Mouse (Mus musculus): ENCODE measurements at regions not wholly inside any gene's neighbourhood (a gene's known extent, or its start where the extent isn't known, plus 50 kb on each side); places are given as distances from the start of the nearest gene placed in this dataset.
A peak's percentile ranks its signal among the peaks of the same experiment; 100 is the strongest.
"Not testable (repeated sequence)": the region's sequence is repeated elsewhere in the genome, so short reads cannot be mapped to it uniquely, and the experiment has no call there.

- no peaks in the 10 kb centered on the region for H3K27me3 ChIP-seq (ENCODE audit: control insufficient read depth, insufficient read depth, low read length)
- H3K4me1 ChIP-seq (ENCODE audit: control insufficient read depth, insufficient read depth) = peaks cover 14% of the 10 kb centered on the region
- H3K9ac ChIP-seq (replicated peaks; ENCODE audit: low read depth, low read length) = peak overlapping the region; percentile 9; the same call in 1 of the 2 replicates
- WGBS = 5% methylated on average over 25 of the region's 25 CpGs
- peak; percentile 93 for ATAC-seq (ENCODE audit: insufficient read depth, low read depth)
- H3K36me3 ChIP-seq (replicated peaks; ENCODE audit: control insufficient read depth, insufficient read depth, low read length) = no peaks in the 10 kb centered on the region
- 0 out of 2 replicates have a peak, but pooled peaks cover 3% of the 10 kb centered on the region for H3K9me3 ChIP-seq (replicated peaks; ENCODE audit: control insufficient read depth, low read length)
- TF ChIP-seq EP300 (IDR thresholded peaks at IDR 0.05; ENCODE audit: low read depth) = peak; percentile 76; the same call in 1 of the 2 replicates
- TF ChIP-seq CTCF (IDR thresholded peaks at IDR 0.05; ENCODE audit: low read depth) = no peak
- peak; percentile 83 for DNase-seq (ENCODE audit: low spot score)
- H3K27ac ChIP-seq (ENCODE audit: low read depth) = peak overlapping the region; percentile 88
- peak overlapping the region; percentile 38 for H3K4me2 ChIP-seq (ENCODE audit: low read depth, low read length)
- H3K4me3 ChIP-seq (ENCODE audit: low read depth, low read length) = no peak overlapping the region
Observed at GRCm38 (mm10) chr17:31766779-31767697, 88.6 kb downstream of the Sik1 start.

DNA sequence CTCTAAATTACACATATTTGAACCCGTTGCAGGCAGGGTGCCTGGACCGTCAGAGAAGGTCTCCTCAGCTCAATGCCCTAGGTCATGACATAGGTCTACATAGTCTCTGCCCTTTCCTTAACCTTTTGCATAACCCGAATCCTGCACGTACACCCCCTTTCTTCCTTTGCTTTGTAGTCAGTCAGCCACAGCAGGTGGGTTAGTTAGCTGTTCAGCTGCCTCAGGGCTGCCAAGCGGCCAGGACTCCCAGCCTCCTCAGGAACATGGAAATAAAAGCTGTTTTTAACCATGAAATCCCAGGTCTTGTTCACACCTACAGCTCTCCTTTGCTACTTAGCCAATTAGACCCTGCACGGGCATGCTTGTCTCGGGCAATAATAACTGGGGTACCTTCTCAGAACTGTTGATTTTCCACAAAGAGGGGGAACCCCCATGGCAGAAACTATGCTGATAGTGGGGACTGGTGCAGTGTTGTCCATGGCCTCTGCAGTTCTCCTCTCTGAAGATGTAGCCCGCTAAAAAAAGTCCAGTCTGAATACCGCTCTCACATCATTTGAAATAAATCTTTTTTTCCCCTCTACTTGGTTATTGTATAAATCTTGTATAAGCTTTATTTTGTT is 83.3 kb downstream of the Sik1 start:
- Histone ChIP-seq H3K4me1 (ENCODE audit: control insufficient read depth, insufficient read depth) (peaks cover 12% of the 10 kb centered on the region), H3K27me3 (ENCODE audit: control insufficient read depth, insufficient read depth, low read length) (no peaks in the 10 kb centered on the region), H3K9ac (replicated peaks; ENCODE audit: low read depth, low read length) (no peak overlapping the region), H3K9me3 (replicated peaks; ENCODE audit: control insufficient read depth, low read length) (0 out of 2 replicates have a peak, but pooled peaks cover 3% of the 10 kb centered on the region), H3K36me3 (replicated peaks; ENCODE audit: control insufficient read depth, insufficient read depth, low read length) (no peaks in the 10 kb centered on the region), H3K4me3 (ENCODE audit: low read depth, low read length) (no peak overlapping the region), H3K27ac (ENCODE audit: low read depth) (no peak overlapping the region), H3K4me2 (ENCODE audit: low read depth, low read length) (no peak overlapping the region)
- DNase-seq (ENCODE audit: low spot score) (no peak), ATAC-seq (ENCODE audit: insufficient read depth, low read depth) (no peak)
- WGBS = 80% methylated on average over 9 of the region's 9 CpGs
- no peak for TF ChIP-seq CTCF (IDR thresholded peaks at IDR 0.05; ENCODE audit: low read depth)
- TF ChIP-seq EP300 (IDR thresholded peaks at IDR 0.05; ENCODE audit: low read depth) = no peak

DNA sequence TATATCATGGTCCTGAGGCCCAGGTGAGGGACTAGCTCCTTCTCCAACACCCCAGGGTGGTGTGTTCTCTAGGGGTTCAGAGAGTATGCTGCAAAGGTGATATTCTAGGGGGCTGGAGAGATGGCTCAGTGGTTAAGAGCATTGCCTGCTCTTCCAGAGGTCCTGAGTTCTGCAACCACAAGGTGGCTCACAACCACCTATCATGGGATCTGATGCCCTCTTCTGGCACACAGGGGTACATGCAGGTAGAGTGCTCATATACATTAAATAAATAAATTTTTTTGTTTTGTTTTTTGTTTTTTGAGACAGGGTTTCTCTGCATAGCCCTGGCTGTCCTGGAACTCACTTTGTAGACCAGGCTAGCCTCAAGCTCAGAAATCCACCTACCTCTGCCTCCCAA is 81.7 kb downstream of the Sik1 start:
- not testable (repeated sequence) for H3K9me3 ChIP-seq (replicated peaks; ENCODE audit: control insufficient read depth, low read length); H3K9ac ChIP-seq (replicated peaks; ENCODE audit: low read depth, low read length); DNase-seq (ENCODE audit: low spot score); ATAC-seq (ENCODE audit: insufficient read depth, low read depth); H3K27me3 ChIP-seq (ENCODE audit: control insufficient read depth, insufficient read depth, low read length); H3K4me2 ChIP-seq (ENCODE audit: low read depth, low read length); H3K4me3 ChIP-seq (ENCODE audit: low read depth, low read length); H3K27ac ChIP-seq (ENCODE audit: low read depth); H3K36me3 ChIP-seq (replicated peaks; ENCODE audit: control insufficient read depth, insufficient read depth, low read length)
- peaks cover 13% of the 10 kb centered on the region for H3K4me1 ChIP-seq (ENCODE audit: control insufficient read depth, insufficient read depth)
- TF ChIP-seq CTCF (IDR thresholded peaks at IDR 0.05; ENCODE audit: low read depth) = peak; percentile 42

DNA sequence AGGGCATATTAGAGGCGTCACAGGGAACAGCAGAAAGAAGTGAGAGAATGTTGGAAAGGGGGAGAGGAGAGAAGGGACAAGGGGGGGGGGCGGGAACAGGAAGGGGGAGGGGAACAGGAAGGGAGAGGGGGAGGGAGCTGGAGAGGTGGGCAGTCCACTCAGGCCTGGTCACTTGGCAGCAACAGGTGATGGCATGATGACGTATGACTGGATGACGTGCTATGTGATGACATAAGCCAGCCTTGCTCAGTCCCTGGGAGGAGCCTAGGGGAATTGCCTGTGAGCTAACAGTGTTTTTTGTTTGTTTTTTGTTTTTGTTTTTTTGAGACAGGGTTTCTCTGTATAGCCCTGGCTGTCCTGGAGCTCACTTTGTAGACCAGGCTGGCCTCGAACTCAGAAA is 80.6 kb downstream of the Sik1 start:
- H3K27ac ChIP-seq (ENCODE audit: low read depth) = no peak overlapping the region
- ATAC-seq (ENCODE audit: insufficient read depth, low read depth) (no peak), DNase-seq (ENCODE audit: low spot score) (no peak)
- TF ChIP-seq CTCF (IDR thresholded peaks at IDR 0.05; ENCODE audit: low read depth) (no peak), EP300 (IDR thresholded peaks at IDR 0.05; ENCODE audit: low read depth) (no peak)
- 0 out of 2 replicates have a peak, but pooled peaks cover 3% of the 10 kb centered on the region for H3K9me3 ChIP-seq (replicated peaks; ENCODE audit: control insufficient read depth, low read length)
- H3K9ac ChIP-seq (replicated peaks; ENCODE audit: low read depth, low read length) = no peak overlapping the region
- 74% methylated on average over 4 of the region's 5 CpGs for WGBS
- H3K4me2 ChIP-seq (ENCODE audit: low read depth, low read length) = no peak overlapping the region
- no peaks in the 10 kb centered on the region for H3K27me3 ChIP-seq (ENCODE audit: control insufficient read depth, insufficient read depth, low read length)
- H3K36me3 ChIP-seq (replicated peaks; ENCODE audit: control insufficient read depth, insufficient read depth, low read length) = no peaks in the 10 kb centered on the region
- H3K4me3 ChIP-seq (ENCODE audit: low read depth, low read length) = no peak overlapping the region
- H3K4me1 ChIP-seq (ENCODE audit: control insufficient read depth, insufficient read depth) = peaks cover 13% of the 10 kb centered on the region

DNA sequence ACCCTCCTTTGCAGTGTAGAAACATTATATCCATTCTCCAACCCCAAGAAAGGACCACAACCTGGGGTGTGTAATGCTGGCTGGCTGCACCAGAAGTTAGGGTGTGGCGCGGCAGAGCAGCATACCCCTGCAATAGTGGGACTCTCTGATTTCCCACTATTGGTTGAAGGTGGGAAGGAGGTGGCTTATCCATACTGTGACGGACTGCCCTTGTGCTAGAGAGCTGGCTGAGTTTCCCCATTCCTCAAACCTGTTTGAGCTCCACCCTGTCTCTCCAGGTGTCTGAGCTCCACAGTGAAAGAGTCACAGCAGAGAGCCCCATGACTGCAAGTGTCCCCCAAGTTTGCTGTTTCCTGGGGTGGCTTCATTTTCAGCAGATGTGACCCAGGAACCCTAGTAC is 79.6 kb downstream of the Sik1 start:
- Histone ChIP-seq H3K27ac (ENCODE audit: low read depth) (no peak overlapping the region), H3K27me3 (ENCODE audit: control insufficient read depth, insufficient read depth, low read length) (no peaks in the 10 kb centered on the region), H3K9ac (replicated peaks; ENCODE audit: low read depth, low read length) (no peak overlapping the region), H3K4me3 (ENCODE audit: low read depth, low read length) (no peak overlapping the region), H3K4me2 (ENCODE audit: low read depth, low read length) (no peak overlapping the region), H3K9me3 (replicated peaks; ENCODE audit: control insufficient read depth, low read length) (no peaks in the 10 kb centered on the region), H3K36me3 (replicated peaks; ENCODE audit: control insufficient read depth, insufficient read depth, low read length) (no peaks in the 10 kb centered on the region), H3K4me1 (ENCODE audit: control insufficient read depth, insufficient read depth) (peaks cover 13% of the 10 kb centered on the region)
- WGBS = 86% methylated on average over 3 of the region's 3 CpGs
- DNase-seq (ENCODE audit: low spot score) = no peak
- no peak for TF ChIP-seq CTCF (IDR thresholded peaks at IDR 0.05; ENCODE audit: low read depth)
- TF ChIP-seq EP300 (IDR thresholded peaks at IDR 0.05; ENCODE audit: low read depth) = no peak
- no peak for ATAC-seq (ENCODE audit: insufficient read depth, low read depth)

Data from heart, postnatal 0 days (tissue).